Mouse (Mus musculus) gastrocnemius, adult 18-20 months (tissue): Measurements from ENCODE around the gene Tbx20. TPM values are rescaled to one million over a fixed set of nuclear protein-coding genes. Genes with fewer than 3 reads are reported as not detected.

ENCODE experiments used
- DNase-seq: peaks from one replicate; pipeline ENCODE4 v3.0.0; 2021; ENCODE audit warnings: low spot score
- long read RNA-seq, 2 experiments: library from polyadenylated mRNA; stranded (forward); transcript quantifications; one replicate each; pipeline ENCODE4 v2.0.0; 2021
- total RNA-seq, 2 experiments: library from RNA; stranded (reverse); gene quantifications; 2 replicates each; pipeline ENCODE4 v1.2.3; 2021

Tbx20 gene
- not detected for total RNA-seq
- long read RNA-seq, experiment 1 = 0 reads
- long read RNA-seq, experiment 2 = 0 reads

DNA sequence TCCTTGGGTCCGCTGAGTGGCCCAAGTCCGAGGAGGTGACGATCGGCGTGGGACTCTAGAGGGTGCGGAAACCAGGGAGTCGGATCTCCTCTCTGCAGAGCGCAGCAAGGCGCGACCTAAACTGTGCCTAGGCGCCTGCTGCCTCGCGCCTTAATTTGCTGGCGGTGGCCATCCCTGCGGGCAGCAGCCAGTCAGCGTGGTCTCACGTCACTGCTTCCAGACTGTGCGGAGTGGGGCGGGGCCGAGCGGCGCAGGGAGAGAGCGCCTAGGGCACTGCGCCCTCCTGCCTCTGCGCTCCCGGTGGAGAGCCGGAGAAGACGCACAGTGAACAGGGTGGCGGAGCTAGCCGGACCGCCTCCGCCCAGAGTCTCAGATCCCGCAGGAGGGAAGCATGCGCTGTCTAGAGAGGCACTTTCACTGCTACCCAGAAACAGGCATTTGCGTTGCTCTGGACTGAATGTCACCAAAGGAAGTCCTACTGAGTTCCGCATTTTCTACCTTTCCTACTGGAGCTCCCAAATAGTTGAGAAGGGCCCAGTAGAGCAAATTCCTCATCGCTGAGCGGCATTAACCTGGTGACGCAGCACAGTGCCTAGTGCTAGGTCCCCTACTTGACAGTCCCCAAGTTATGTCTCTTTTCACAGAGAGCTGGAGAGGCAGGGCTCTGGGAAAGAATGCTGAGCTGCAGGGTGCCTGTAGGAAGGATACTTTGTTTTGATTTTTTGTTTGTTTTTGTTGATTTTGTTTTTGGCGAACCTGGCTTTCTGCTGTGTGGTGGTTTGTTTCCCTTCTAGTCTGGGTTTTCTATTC lies at the start of gene Tbx20:
Gene Tbx20, minus strand, starts transcription at position 144 of the 810 bp plus-strand sequence.
- no peak for DNase-seq

- DNase-seq = no peak
Observed at GRCm38 (mm10) chr9:24818511-24818910, 44.4 kb upstream of the Tbx20 start.

DNA sequence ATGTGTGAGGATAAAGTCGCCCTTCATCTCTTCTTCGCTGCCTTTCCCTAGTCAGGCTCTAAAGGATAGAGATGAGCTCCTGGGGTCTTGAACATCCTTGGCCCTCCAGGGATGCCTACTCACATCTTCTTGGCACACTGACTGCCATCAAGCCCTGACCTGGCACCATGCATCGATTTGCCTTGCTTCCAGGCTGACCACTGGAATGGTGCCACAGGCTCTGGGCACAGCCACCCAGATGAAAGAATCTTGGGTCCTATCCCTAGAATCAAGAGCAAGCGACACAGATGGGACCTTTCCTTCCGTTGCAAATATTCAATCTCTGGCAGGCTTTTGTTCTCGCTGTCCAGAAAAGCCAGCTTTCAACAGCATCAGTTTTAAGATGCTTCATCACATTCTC lies 38.4 kb upstream of the Tbx20 start:
- DNase-seq = no peak

DNA sequence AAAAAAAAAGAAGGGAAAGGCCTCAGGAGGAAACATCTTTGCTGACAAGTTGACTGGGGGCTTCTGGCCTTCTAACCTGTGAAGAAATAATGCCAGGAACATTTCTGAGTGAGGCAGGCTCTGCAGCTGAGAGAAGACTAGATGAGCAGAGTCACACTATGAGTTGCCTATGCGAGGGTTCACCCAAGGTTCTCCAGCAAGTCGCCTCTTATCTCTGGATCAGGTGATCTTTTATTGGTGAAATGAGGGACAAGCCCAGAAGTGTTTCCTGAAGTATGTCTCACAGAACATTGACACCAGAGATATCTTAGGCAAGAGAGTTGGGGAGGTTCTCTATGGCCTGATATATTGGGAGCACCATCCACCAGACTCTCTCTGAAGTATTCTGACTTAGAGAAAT lies 18.0 kb upstream of the Tbx20 start:
- no peak for DNase-seq

- DNase-seq = no peak
Observed at GRCm38 (mm10) chr9:24789396-24789795, 15.3 kb upstream of the Tbx20 start.

DNA sequence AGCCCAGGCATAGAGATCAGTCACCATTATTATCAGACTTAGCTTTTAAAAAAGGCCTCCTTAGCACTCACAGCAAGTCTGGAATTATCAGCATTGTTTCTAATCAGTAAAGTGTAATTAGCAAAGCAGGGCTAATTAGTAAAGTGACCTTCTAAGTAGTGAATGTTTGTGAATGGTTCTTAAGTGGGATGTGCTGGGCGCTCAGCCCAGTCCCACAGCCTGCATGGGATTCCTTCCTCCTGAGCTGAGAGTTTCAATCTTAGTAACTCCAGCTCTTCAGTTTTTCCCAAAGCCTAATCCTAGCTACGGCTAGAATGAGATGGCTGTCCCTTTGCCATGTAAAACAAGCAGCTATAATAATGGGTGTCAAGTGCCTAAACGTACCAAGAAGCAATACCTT lies 8.2 kb upstream of the Tbx20 start:
- DNase-seq = no peak

DNA sequence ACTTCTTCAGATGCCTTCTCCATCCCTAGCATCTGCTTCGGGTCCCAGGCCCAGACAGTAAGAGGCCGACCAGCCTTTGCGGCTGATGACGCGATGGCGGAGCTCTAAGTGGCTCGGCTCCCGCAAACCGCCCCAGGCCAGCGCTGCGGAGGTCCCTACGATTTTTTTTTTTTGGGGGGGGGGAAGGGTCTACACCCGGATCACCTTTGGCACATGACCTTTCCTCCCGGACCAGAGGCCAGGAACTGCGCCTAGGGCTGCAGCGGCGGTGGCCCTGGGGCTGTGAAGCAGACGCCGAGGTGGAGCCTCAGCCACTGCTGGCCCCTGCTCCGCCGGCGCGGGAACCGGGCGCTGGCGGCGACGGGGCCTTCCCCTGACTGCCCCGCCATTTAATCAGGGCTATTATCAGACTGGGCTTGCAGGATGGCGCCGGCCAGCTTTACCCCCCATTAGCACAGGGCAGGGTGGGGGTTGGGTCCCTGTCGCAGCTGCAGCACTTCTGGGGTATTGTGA lies 6.9 kb upstream of the Tbx20 start:
- no peak for DNase-seq

- DNase-seq = no peak
Observed at GRCm38 (mm10) chr9:24780391-24780928, 6.4 kb upstream of the Tbx20 start.

- no peak for DNase-seq
Observed at GRCm38 (mm10) chr9:24779975-24780374, 5.9 kb upstream of the Tbx20 start.

GRCm38 (mm10) chr9:24778571-24778970 lies 4.5 kb upstream of the Tbx20 start:
- DNase-seq = no peak

DNA sequence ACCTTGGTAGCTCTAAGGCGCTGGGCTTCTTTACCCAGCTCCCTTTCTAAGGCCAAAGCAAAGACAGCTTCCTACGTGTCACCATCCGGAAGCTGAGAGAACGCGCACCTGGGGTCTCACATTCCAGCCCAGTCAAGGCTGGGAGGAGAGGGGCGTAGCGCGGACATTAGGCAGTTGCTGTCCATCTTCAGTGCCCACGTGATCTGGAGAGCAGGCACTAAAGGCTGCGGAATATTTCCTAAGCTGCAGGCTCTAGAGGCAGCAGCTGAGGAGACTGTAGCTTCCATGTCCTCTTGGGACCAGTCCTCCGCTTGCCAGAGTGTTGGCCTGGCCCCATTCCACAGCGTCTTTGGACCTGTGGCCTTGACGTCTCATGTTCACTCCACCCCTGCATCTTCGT lies 3.9 kb upstream of the Tbx20 start:
- no peak for DNase-seq

- DNase-seq = no peak
Observed at GRCm38 (mm10) chr9:24777176-24777895, 3.2 kb upstream of the Tbx20 start.

DNA sequence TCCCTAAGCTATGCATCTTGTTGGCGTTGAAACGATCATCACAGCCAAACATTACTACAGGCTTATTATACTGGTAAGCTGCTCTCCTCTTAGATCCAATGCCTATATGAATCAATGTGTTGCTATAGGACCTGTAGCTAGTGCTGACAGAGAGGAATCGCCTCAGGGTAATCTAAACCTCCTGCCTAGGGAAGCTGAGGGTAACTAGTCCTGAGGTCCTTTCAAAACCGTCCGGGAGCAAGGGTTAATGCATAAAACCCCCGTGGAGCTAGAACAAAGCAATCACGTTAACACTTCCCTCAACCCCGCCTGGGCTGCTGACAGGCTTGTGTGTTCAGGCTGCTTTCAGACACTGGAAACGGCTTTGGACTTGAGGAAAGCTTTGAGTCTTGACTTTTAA lies 2.4 kb upstream of the Tbx20 start:
- no peak for DNase-seq

DNA sequence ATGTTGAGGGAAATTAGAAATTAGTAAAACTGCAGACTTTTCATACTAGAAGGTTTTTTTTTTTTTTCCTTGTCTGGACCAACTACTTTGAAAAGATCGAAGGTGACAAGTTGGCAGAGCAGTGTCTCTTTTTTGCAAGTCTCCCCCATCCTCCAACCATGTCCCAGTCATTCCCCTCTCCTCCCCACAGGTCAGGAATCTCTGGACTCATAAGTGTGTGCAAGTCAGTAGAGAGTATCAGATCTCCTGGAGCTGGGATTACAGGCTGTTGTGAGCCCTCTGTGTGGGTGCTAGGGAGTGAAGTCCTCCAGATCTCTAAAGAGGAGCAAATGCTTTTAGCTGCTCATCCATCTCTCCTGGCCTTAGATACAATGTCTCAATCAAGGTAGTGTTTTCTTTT lies 1.5 kb upstream of the Tbx20 start:
- DNase-seq = no peak

DNA sequence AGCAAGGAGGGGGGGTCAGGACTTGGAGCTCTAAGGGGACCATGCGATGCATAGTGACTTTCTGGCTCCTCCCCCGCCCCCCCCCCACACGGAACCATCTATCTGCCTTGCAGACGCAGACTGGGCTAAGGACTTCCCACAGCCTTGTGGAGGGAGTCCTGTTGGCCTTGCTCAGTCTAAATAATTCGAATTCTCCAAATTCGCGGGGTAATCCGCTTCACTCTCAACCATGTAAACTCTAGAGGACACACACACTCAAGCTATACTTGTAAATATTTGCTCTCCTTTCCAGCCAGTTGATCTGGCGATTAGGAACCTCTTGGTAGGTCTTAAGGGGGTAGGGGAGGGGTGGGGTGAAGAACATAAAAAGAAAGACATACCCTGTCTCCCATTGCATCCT lies 898 bp upstream of the Tbx20 start:
- no peak for DNase-seq

GRCm38 (mm10) chr9:24773669-24774068 lies 434 bp downstream of the Tbx20 start:
- DNase-seq = no peak

- no peak for DNase-seq
Observed at GRCm38 (mm10) chr9:24773171-24773570, 932 bp downstream of the Tbx20 start.

DNA sequence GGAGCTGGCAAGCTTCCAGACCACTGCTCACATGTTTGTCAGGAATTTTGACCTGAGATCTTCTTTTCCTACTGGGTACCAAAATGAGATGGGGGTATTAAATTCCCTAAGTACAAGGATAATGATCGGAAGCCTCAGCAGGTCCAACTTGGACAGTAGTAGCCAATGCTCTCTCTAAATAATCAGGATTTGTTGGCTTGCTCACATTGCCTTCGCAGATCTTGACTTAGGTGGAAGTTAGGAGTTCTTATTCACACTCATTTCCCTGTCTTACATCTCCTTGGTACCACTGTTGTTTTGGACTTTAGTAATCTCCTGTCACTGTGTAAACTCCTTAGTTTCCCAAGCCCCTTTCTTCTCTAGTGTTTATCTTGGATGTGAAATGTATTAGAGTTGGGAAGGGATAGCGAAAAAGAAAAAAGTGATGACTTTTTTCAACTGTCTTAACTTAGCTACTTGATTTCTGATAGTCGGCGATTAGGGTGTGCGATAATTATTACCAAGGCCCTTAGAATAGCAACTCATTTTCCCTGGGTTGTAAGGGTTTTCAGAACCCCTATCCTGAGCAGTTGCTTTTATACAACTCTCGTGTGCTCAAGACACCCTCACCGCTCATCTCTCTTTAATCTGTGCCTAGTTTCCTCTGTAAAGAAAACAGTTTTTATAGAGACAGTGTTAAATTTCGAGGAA lies 1.5 kb downstream of the Tbx20 start:
- DNase-seq = no peak

- DNase-seq = no peak
Observed at GRCm38 (mm10) chr9:24771713-24772112, 2.4 kb downstream of the Tbx20 start.

GRCm38 (mm10) chr9:24770941-24771405 lies 3.1 kb downstream of the Tbx20 start:
- DNase-seq = no peak

- DNase-seq = no peak
Observed at GRCm38 (mm10) chr9:24770149-24770940, 3.8 kb downstream of the Tbx20 start.
